Mouse (Mus musculus) spleen, postnatal 4 days (tissue): ENCODE data around the gene Ppfibp1.
A peak's percentile ranks its signal among the peaks of the same experiment; 100 is the strongest.

ENCODE experiments used
- DNase-seq, 2 experiments: peaks; one replicate each; pipeline ENCODE4 v3.0.0; 2022; ENCODE audit warnings: low spot score in 2 of 2

Gene Ppfibp1

DNA sequence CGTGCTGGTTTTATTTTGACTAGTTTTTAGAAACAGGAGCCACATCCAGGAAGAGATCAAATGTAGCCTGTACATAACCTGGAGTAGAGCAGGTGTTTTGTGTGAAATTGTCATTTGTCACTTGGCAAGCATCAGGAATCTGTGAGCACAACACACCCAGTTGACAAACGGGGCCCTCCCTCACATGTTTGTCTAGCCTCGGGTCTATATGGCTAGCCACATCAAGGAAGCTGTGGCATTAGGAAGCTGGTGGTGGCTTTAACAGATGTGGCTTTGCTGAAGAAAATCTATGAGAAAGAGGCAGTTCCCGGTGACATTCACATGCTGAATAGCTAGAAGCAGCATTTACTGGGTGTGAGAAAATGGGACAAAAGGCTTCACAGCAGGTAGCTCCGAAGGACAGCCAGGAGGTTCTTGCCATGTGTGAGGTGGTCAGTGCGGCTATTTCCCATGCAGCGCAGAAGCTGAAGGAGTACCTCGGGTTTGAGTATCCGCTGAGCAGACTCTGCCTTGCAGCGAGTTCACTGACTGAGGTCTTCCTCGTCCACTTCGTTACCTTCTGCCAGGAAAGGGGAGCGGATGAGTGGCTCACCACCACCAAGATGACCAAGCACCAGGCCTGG is 144.1 kb downstream of the Ppfibp1 start, which contains the start of gene Rep15:
Gene Rep15 (plus strand): TSS at position 282 of the 623 bp plus-strand sequence.
- DNase-seq: no peak

DNA sequence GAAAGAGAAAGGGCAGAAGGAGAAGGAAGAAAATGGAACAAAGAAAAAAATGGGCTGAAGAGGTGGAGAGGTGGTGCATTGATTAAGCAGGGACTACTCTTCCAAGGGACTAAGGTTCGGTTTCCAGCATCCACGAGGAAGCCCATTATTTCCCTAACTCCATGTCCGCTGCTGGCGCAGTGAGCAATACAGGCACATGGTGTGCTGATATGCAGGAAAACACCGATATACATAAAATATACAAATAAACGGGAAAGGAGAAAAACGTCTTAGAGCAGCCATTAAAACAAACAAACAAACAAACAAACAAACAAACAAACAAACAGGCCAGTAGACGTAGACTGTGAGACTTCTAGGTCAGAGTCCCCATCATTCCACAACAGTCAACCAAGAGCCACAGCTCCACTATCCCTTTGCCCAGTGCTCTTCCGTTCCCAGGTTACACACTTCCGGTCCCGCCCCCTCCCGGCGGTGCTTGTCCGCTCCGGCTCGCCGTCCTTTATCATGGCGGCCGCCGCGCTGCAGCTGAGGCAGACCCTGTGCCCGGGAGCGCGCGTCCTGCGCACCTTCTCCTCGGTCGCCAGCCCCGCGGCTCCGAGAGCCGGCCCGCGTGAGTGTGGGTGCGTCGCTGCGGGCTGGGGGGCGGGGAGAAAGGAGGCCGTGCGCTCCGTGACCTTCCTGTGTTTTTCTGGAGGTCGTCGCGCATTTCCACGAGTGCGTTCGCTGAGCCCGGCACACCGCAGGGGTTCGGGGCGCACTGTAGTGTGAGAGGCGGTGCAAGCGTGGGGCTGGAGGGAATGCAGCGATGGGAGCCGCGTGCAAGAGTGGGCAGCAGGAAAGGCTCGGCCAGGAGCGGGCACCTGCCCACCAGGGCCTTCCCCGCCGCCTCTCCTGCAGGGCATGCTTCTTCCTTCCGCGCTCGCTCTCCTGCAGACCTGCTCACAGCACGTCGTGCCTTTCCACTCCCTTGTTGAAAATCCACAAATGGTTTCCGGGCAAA is 154.3 kb downstream of the Ppfibp1 start, which contains the start of gene Mrps35:
Gene Mrps35 (plus strand): TSS at position 474 of the 1,000 bp plus-strand sequence.
- peak; percentile 85 to 93 for DNase-seq

DNA sequence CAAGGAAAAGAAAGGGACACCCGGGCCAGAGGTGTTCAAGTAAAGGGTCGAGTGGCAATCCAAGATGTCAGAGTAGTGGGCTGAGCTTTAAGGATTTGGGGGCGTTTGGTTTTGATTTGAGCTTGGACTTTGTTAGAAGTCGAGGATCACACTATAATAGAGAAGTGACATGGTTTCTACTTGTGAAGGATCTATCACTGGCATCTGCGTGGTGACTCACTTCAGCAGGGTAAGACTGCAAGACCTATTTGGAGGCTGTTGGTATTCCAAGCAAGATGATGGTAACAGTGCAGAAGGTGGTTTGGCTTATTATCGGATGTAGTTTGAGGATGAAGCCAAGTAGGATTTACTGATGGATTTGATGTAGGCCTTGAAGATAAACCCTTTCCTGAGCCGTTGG is 155.3 kb downstream of the Ppfibp1 start:
- no peak for DNase-seq

DNA sequence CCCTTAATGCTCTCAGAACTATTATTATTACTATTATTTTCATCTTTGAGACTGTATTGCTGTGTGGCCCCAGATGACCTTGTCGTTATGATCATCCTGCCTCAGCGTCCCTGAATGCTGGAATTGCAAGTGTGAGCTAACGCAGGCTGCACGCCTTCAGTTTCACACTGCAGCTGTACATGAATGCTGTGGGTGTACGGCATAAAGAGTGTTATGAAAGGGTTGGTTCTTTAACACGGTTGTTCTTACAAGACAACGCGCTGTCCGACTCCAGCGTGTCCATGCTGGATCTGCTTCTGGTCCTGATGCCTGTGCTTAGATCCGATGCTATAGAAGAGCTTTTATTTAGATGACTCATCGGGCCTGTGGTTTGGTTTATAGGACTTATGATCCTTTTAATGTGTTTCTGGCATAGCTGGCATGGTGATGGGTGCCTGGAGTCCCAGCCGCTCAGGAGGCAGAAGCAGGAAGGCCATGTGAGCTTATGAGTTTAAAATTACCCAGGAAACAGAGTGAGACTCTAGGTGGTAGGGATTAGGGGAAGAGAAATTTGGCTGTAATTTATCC is 161.0 kb downstream of the Ppfibp1 start:
- DNase-seq: no peak

DNA sequence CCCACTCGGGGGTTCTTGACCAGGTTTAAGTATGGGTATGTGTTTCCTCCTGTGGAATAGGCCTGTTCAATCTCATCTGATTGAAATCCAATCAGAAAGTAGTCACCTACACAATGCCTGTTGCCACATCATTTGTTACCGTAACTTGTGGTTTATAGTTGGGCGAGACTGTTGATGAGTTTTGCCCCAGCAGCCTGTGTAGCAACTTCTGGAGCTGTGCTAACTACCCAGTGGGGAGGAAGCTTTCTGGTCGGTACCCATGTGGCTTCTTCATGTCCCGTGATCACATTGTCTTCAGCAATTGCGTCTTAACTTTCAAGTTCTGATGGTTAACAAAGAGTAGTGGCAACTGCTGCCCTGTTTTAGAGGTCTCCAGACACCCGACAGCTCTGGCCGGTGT is 163.4 kb downstream of the Ppfibp1 start:
- peak in 1 of 2 experiments; percentile 56 for DNase-seq

DNA sequence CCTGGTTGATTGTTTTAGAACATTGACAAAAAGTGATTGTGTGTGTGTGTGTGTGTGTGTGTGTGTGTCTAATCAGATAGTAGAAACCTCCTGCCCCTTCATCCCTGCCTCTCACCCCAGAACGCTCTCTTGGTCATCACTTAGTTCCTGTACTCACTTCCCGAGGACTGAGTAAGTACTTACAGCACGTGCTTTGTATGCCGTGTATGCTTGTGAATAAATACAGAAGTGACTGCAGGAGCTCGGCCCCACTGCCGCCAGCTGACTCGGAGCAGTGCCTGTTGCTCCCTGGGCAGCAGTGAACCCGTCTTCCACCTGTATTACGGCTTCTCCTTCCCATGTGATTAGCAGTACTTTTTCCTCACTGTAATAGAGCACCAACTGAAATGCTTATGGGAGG is 164.2 kb downstream of the Ppfibp1 start:
- peak in 1 of 2 experiments; percentile 44 for DNase-seq

DNA sequence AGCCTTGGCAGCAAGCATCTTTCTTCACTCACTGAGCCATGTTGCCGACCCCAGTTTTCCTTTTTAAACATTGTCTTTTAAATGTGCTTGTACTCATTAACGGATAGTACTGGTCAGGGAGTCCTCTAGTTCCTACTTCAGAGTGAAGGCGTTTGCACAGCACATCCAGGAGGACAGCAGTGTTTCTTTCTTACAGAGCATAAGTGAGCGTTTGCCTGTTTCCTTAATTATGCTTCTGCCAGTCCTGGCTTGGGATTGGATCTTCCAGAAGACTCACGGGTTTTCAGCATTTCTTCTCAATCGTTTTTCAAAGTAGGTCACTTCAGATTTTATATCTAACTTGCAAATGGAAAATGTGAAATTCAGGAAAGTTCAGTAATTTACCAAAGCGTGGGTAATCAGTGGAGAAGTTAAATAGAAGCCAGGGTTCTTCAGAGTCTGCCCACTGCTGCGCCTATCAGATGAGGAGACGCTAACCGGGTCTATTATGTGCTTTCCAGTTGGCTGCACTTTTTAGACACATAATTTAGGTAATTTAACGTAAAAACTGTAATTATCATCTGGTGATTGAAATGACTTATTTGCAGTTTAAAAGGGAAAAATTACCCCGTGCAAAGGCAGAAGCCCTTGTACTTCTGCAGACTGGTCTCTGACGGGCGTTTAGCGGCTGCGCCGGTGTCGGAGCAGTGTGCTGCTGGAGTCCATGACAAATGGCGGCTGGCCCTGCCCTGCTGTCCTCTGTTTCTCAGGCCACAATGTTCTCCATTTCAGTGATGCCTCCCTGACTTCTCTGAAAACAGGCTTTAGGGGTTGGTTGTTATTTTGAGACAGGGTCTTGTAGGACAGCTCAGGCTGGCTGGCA is 165.7 kb downstream of the Ppfibp1 start:
- DNase-seq: peak in 1 of 2 experiments; percentile 50

DNA sequence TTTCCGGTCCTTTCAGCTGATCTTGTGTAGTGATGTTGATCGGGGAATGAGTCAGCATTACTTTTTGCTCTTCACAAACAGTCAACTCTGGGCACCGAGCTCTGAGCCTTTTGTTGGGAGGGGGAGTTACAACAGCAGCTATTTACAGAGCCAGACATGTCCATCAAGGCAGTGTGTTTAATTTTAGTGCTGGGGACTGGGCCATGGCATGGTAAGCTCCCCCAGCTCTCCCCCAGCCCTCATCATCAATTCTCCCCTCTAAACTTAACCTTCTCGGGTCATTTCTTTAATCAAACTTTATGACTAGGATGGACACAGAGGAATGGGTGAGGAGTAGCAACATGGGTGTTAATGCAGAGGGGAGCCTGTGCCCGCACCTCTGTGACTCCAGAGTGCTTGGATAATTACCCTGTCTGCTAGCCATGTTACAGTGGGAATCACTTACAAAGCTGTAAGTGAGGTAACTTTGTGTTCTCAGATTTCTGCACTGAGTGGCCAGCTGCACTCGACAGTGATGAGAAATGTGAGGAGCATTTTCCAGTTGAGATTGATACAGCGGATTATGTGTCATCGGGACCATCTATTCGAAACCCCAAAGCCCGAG is 167.2 kb downstream of the Ppfibp1 start:
- peak in 1 of 2 experiments; percentile 36 for DNase-seq

DNA sequence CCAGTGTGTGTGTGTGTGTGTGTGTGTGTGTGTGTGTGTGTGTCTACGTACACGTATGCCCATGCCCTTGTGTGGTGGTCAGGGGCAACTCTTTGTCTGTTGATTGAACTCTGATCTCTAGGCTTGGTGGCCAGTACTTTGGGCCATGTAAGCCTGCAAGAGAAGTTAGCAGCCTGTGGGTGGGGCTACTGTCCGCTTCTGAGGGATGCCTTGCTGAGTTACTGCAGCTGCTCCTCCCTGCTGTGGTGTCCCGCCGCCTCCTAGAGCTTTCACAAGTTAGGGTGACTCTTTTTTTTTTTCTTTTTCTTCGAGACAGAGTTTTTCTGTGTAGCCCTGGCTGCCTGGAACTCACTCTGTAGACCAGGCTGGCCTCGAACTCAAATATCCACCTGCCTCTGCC is 171.0 kb downstream of the Ppfibp1 start:
- DNase-seq: no peak

DNA sequence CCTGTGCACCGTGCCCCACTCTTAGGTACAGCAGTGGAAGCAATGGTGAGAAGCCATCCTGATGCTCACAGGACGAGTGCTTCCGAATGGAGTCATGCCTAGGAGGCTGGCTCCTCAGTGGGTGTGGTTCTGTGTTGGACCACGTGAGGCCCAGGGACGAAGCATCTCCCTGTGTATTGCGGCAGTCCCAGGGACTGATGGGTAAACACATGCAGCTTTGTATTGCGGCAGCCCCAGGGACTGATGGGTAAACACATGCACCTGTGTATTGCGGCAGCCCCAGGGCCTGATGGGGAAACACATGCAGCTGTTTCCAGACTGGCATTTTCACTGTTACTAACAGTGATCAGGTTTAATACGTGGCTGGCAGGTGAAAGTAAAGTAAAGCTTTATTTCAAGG is 173.3 kb downstream of the Ppfibp1 start:
- no peak for DNase-seq

DNA sequence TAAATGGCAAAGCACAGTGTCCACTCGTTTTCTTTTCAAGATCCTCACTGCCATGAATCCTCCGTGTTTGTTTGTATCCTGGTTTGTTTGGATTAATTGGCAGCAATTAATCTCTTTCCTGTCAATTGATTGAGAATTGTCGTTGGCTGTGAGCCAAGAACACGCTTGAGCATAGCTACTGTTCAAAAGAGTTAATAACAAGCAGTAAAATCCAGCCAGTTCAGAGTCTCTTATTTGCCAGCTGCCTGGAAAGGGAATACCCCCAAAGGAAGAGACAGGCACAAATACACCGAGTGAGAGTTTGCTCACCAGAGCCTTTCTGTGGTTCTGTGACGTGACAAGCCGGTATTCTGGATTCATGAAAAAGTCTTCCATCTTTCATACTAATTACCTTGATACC is 173.7 kb downstream of the Ppfibp1 start:
- DNase-seq: no peak

DNA sequence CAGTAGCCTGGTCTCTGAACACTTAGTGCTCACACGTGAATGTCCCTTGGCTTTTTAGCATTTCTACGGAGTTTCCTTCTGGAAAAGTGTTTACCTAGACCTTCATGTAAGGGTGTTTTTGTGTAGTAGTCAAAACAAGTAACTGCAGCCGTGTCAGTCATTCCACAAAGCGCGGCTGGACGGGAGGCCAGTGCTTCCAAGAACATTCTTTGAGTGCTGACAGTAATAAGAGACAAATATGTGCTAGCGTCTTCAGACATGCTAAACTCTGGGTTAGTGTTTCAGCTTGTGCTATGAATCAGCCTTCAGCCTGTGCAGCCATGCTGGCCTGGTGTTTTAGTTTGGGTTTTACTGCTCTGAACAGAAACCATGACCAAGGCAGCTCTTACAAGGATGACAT is 174.4 kb downstream of the Ppfibp1 start:
- DNase-seq: no peak

DNA sequence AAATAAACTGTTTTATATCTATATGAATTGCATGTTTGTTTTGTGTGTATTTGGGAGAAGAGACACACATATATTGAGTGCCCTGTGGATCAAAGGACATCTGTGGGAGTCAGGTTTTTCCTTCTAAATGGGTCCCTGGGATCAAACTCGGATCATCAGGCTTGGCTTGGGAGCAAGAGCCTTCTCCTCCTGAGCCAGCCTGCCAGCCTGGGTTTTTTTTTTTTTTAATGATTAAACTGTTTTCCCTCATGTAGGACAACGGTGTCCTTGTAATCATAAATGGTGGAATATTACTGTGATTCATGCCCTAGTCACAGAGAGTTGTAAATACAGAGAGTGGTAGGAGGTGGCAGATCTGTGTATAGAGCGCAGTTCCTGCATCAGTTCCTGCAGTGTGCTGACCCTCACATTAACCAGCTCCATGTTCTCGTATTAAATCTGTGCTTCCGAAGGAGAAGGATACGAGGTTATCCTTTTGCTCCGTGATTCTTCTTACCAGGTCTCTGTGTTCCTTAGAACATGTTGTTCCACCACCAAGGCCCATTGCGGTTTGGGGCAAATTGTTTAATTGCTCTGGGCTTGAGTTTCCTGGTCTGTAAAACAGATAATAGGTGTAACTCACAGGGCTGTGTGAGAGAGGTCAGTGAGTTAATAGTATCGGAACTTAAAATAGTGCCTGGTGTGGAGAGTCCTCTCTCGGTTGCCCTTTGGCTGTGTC is 176.1 kb downstream of the Ppfibp1 start:
- DNase-seq: no peak

DNA sequence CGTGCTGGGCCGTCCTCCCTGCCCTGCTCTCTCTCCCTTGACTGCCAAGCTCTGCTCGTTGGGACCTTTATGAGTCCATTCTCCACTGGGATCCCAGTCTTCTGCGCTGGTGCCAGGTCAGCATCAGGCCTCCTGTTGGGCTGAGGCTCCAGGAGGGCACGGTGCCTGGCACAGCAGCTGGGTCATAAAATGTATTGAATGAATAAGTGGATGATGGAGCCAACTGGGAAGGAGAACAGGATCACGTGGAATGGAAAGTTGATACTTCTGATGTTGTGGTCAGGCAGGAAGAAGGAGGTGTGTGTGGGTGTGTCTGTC is 176.6 kb downstream of the Ppfibp1 start:
- DNase-seq: no peak

DNA sequence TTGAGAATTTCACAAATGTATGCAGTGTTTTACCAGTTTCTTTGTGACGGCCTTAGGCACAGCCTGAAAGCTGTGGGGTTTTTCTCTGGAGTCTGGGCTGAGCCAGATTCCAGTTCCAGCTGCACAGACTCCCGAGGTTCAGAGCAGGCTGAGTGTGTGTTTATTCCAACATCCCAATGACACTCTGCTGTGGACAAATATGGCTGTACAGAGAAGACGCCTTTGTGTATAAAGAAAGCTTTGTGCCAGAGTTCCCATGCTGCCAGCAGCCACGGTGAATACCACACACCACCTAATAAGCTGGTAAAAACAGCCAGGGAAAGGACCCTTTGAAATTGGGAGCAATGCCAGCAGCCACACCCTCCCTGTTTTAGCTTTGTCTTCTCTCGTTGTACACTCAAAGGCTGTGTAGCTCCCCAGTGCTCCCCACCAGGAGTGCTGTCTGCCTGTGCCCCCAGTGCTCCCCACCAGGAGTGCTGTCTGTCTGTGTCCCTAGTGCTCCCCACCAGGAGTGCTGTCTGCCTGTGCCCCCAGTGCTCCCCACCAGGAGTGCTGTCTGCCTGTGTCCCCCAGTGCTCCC is 187.6 kb downstream of the Ppfibp1 start:
- DNase-seq: no peak

DNA sequence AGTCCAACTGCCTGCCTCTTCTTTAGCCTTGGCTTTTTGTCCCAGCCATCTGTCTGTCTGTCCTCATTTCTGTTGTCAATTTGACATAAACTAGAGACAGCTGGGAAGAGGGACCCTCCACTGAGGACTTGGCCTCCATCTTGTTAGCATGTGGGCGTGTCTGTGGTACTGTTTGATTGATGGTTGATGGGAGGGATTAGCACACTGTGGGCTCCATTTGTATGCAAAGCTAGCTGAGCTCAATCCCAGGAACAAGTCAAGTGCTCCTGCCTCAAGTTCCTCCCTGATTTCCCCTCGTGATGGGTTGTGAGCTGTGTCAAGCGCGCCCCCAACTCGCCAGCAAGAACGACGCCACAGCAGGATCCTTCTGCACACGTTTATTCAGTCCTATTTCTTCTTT is 188.6 kb downstream of the Ppfibp1 start:
- no peak for DNase-seq

DNA sequence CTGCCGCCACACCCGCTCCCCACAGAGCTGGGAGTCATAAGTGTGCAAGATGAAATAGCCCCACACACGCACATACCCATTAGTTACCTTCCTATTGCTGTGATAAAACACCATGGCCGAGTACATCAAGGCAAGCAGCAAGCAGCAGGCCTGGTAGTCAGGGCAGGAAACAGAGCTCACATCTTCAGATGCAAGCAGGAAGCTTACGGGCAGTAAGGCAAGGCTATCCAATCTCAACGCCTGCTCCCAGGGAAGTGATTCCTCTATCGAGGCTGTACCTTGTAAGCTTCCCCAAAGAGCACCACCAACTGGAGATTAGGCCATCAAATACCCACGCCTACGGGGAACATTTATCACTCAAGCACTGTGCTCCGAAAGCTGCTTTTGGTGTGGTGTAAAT is 191.6 kb downstream of the Ppfibp1 start:
- DNase-seq: no peak
